Mouse (Mus musculus) testis, adult 2 months (tissue): ENCODE results near the gene Orai3.

Experiments
- CTCF ChIP-seq: fragments of 200-500 bp; IDR thresholded peaks from 2 replicates; pipeline ENCODE4 v1.5.1; 2012; ENCODE audit warnings: low read depth, mild to moderate bottlenecking, inconsistent platforms, low read length, moderate library complexity; ENCODE audit not compliant: control insufficient read depth, insufficient read depth, insufficient replicate concordance
- POLR2A ChIP-seq: fragments of 200-500 bp; IDR thresholded peaks from 2 replicates; pipeline ENCODE4 v1.6.1; 2012; ENCODE audit warnings: low read depth, mild to moderate bottlenecking, inconsistent platforms, low read length, moderate library complexity; ENCODE audit not compliant: control insufficient read depth

GRCm38 (mm10) chr7:127759716-127760115 is 9.9 kb upstream of the Orai3 start:
- TF ChIP-seq CTCF: no peak
- no peak for TF ChIP-seq POLR2A
